Mouse (Mus musculus) CH12.LX (cell line): ENCODE measurements around the gene Rassf2.

Source experiments
- CTCF ChIP-seq, 2 experiments: IDR thresholded peaks in 1 of 2; conservative IDR thresholded peaks in 1 of 2; 2 replicates each; pipeline ENCODE4 v1.5.1; 2011 to 2012; ENCODE audit warnings: low read depth in 2 of 2, low read length in 2 of 2, improper control_type of control experiment in 1 of 2, inconsistent platforms in 1 of 2, mild to moderate bottlenecking in 1 of 2, moderate library complexity in 1 of 2
- POLR2A ChIP-seq: IDR thresholded peaks from 2 replicates; pipeline ENCODE4 v1.6.1; 2011; ENCODE audit warnings: low read depth, mild to moderate bottlenecking, improper control_type of control experiment, low read length
- USF1 ChIP-seq: IDR thresholded peaks from 2 replicates; pipeline ENCODE4 v1.6.1; 2014; ENCODE audit warnings: low read depth, mild to moderate bottlenecking, inconsistent platforms, low read length, improper control_type of control experiment

- TF ChIP-seq CTCF (conservative IDR thresholded peaks at IDR 0.05 in 1 of 2, IDR thresholded peaks at IDR 0.05 in 1 of 2; ENCODE audit: low read depth in 2 of 2, low read length in 2 of 2) (no peak), POLR2A (no peak), USF1 (no peak; the same call in 1 of the 2 replicates)
These were observed 26.1 kb downstream of the Rassf2 start for GRCm38 (mm10) chr2:132003916-132004315.
